Mouse (Mus musculus) midbrain, embryonic 11.5 days (tissue): ENCODE data around the gene Cfap52. TPM values are rescaled to one million over a fixed set of nuclear protein-coding genes. Genes with fewer than 3 reads are reported as not detected.

ENCODE experiments used
- ATAC-seq: fragments of 200-750 bp; cut with Nextera tagmentation; 2 replicates; pipeline ENCODE4 v1.8.0; 2017; ENCODE audit warnings: moderate TSS enrichment, moderate library complexity; ENCODE audit not compliant: low FRiP score
- DNase-seq: peaks from one replicate; pipeline ENCODE4 v3.0.0; 2015; ENCODE audit warnings: low spot score; ENCODE audit errors: missing footprints
- H3K27ac ChIP-seq: fragments of 300-500 bp; sonication (generic); 2 replicates; pipeline ENCODE4 v1.5.1; 2014; ENCODE audit warnings: low read depth, low read length
- H3K27me3 ChIP-seq: fragments of 300-500 bp; sonication (generic); 2 replicates; pipeline ENCODE4 v1.6.1; 2014; ENCODE audit warnings: mild to moderate bottlenecking, low read length, moderate library complexity, mixed read lengths; ENCODE audit not compliant: control insufficient read depth, insufficient read depth
- H3K36me3 ChIP-seq: fragments of 300-500 bp; sonication (generic); 2 replicates; pipeline ENCODE4 v1.6.1; 2014; ENCODE audit warnings: mild to moderate bottlenecking, low read length, moderate library complexity, mixed read lengths; ENCODE audit not compliant: control insufficient read depth, insufficient read depth
- H3K4me1 ChIP-seq: fragments of 300-500 bp; sonication (generic); 2 replicates; pipeline ENCODE4 v1.6.1; 2014; ENCODE audit warnings: low read length; ENCODE audit not compliant: control insufficient read depth, insufficient read depth
- H3K4me2 ChIP-seq: fragments of 300-500 bp; sonication (generic); 2 replicates; pipeline ENCODE4 v1.6.1; 2014; ENCODE audit warnings: mild to moderate bottlenecking, moderate library complexity
- H3K4me3 ChIP-seq: fragments of 300-500 bp; sonication (generic); 2 replicates; pipeline ENCODE4 v1.5.1; 2014; ENCODE audit warnings: low read depth, low read length
- H3K9ac ChIP-seq: fragments of 300-500 bp; sonication (generic); 2 replicates; pipeline ENCODE4 v1.6.1; 2014; ENCODE audit warnings: low read length
- H3K9me3 ChIP-seq: fragments of 300-500 bp; sonication (generic); 2 replicates; pipeline ENCODE4 v1.6.1; 2016; ENCODE audit warnings: low read length; ENCODE audit not compliant: control insufficient read depth
- WGBS: fragments of 180-500 bp; shearing (Covaris S2); extraction: QIAGEN DNeasy Blood & Tissue Kit; methylation state at CpG from one replicate; pipeline ENCODE4 v1.1.7; 2014; 5-methylcytosine and 5-hydroxymethylcytosine counted together
- polyA plus RNA-seq: library from polyadenylated mRNA; unstranded; fragments of >200 nt; fragmentation: Nextera tagmentation; extraction: Ambion mirVana; gene quantifications from 2 replicates; pipeline ENCODE4 v1.2.1, GENCODE M21; 2014

The Cfap52 gene
- polyA plus RNA-seq, 1 experiment from 2014 or later: 0.25 TPM

- no peaks in the 10 kb centered on the region for H3K36me3 ChIP-seq
- H3K4me2 ChIP-seq: no peak overlapping the region
- H3K4me3 ChIP-seq: no peak overlapping the region
- no peak overlapping the region for H3K27ac ChIP-seq
- no peaks in the 10 kb centered on the region for H3K27me3 ChIP-seq
- H3K4me1 ChIP-seq: no peaks in the 10 kb centered on the region
- ATAC-seq (no peak), DNase-seq (no peak)
- no peak overlapping the region for H3K9ac ChIP-seq
- WGBS: 81% methylated on average over 5 of the region's 5 CpGs
- H3K9me3 ChIP-seq: no peaks in the 10 kb centered on the region
Observed at GRCm38 (mm10) chr11:67953604-67954003, 11.8 kb downstream of the Cfap52 start.

GRCm38 (mm10) chr11:67949475-67949874, 16.0 kb downstream of the Cfap52 start:
- H3K27me3 ChIP-seq: no peaks in the 10 kb centered on the region
- no peak for ATAC-seq
- no peak overlapping the region for H3K4me2 ChIP-seq
- 90% methylated on average over 9 of the region's 9 CpGs for WGBS
- H3K9ac ChIP-seq: no peak overlapping the region
- no peaks in the 10 kb centered on the region for H3K36me3 ChIP-seq
- DNase-seq: no peak
- no peak overlapping the region for H3K4me3 ChIP-seq
- no peaks in the 10 kb centered on the region for H3K9me3 ChIP-seq
- H3K4me1 ChIP-seq: no peaks in the 10 kb centered on the region
- no peak overlapping the region for H3K27ac ChIP-seq

GRCm38 (mm10) chr11:67948229-67948628, 17.2 kb downstream of the Cfap52 start:
- Histone ChIP-seq H3K27me3 (no peaks in the 10 kb centered on the region), H3K36me3 (no peaks in the 10 kb centered on the region), H3K4me3 (no peak overlapping the region), H3K4me2 (no peak overlapping the region), H3K9me3 (no peaks in the 10 kb centered on the region), H3K27ac (no peak overlapping the region), H3K9ac (no peak overlapping the region), H3K4me1 (no peaks in the 10 kb centered on the region)
- ATAC-seq (no peak), DNase-seq (no peak)
- WGBS: 61% methylated on average over 3 of the region's 3 CpGs

- WGBS: 95% methylated on average over 3 of the region's 3 CpGs
Observed at GRCm38 (mm10) chr11:67932156-67932555, 33.3 kb downstream of the Cfap52 start.

GRCm38 (mm10) chr11:67926348-67927055, 38.9 kb downstream of the Cfap52 start:
- H3K36me3 ChIP-seq: no peaks in the 10 kb centered on the region
- DNase-seq (no peak), ATAC-seq (no peak)
- no peak overlapping the region for H3K4me3 ChIP-seq
- peaks cover 6% of the 10 kb centered on the region for H3K27me3 ChIP-seq
- H3K4me2 ChIP-seq: no peak overlapping the region
- WGBS: 18% methylated on average over 10 of the region's 15 CpGs
- H3K9ac ChIP-seq: no peak overlapping the region
- H3K4me1 ChIP-seq: peaks cover 7% of the 10 kb centered on the region
- no peaks in the 10 kb centered on the region; the same call in 1 of the 2 replicates for H3K9me3 ChIP-seq
- H3K27ac ChIP-seq: no peak overlapping the region

More at GRCm38 (mm10) chr11:67932156-67932555, 33.3 kb downstream of the Cfap52 start:
- Histone ChIP-seq H3K9ac (no peak overlapping the region), H3K27me3 (no peaks in the 10 kb centered on the region), H3K4me1 (no peaks in the 10 kb centered on the region), H3K9me3 (no peaks in the 10 kb centered on the region; the same call in 1 of the 2 replicates), H3K4me3 (no peak overlapping the region), H3K4me2 (no peak overlapping the region), H3K36me3 (no peaks in the 10 kb centered on the region), H3K27ac (no peak overlapping the region)
- DNase-seq (no peak), ATAC-seq (no peak)

- Histone ChIP-seq H3K27me3 (peaks cover 21% of the 10 kb centered on the region), H3K4me2 (no peak overlapping the region), H3K4me1 (peaks cover 7% of the 10 kb centered on the region), H3K9me3 (no peaks in the 10 kb centered on the region), H3K9ac (no peak overlapping the region), H3K36me3 (no peaks in the 10 kb centered on the region), H3K27ac (no peak overlapping the region), H3K4me3 (no peak overlapping the region)
- ATAC-seq (no peak), DNase-seq (no peak)
- 88% methylated on average over 13 of the region's 13 CpGs for WGBS
Observed at GRCm38 (mm10) chr11:67925000-67925399, 40.5 kb downstream of the Cfap52 start.

- no peak overlapping the region for H3K27ac ChIP-seq
- peaks cover 23% of the 10 kb centered on the region for H3K27me3 ChIP-seq
- DNase-seq (no peak), ATAC-seq (no peak)
- H3K9me3 ChIP-seq: no peaks in the 10 kb centered on the region
- H3K4me2 ChIP-seq: no peak overlapping the region
- H3K4me3 ChIP-seq: no peak overlapping the region
- no peaks in the 10 kb centered on the region for H3K36me3 ChIP-seq
- no peak overlapping the region for H3K9ac ChIP-seq
- H3K4me1 ChIP-seq: peaks cover 7% of the 10 kb centered on the region
- 91% methylated on average over 5 of the region's 5 CpGs for WGBS
Observed at GRCm38 (mm10) chr11:67923720-67924119, 41.7 kb downstream of the Cfap52 start.

- H3K9ac ChIP-seq: no peak overlapping the region
- ATAC-seq (peak; percentile 81; the same call in 1 of the 2 replicates), DNase-seq (peak; percentile 93)
- no peaks in the 10 kb centered on the region for H3K36me3 ChIP-seq
- peaks cover 7% of the 10 kb centered on the region for H3K4me1 ChIP-seq
- no peak overlapping the region for H3K27ac ChIP-seq
- peaks cover 23% of the 10 kb centered on the region for H3K27me3 ChIP-seq
- peak overlapping the region; percentile 78 for H3K4me3 ChIP-seq
- WGBS: under 1% methylated on average over 12 of the region's 12 CpGs
- H3K4me2 ChIP-seq: peak overlapping the region; percentile 100
- no peaks in the 10 kb centered on the region for H3K9me3 ChIP-seq
Observed at GRCm38 (mm10) chr11:67922755-67923125, 42.7 kb downstream of the Cfap52 start.

- H3K9ac ChIP-seq: peak within 1 kb of the TSS; percentile 67
- no peak within 1 kb of the TSS for H3K27ac ChIP-seq
- peak within 1 kb of the TSS; percentile 100 for H3K4me2 ChIP-seq
- no peaks in the 10 kb centered on the region for H3K9me3 ChIP-seq
- DNase-seq (peak; percentile 92), ATAC-seq (peak; percentile 77)
- peak within 1 kb of the TSS; percentile 78 for H3K4me3 ChIP-seq
- peaks cover 7% of the 10 kb centered on the region for H3K4me1 ChIP-seq
- peaks cover 23% of the 10 kb centered on the region for H3K27me3 ChIP-seq
- no peaks in the 10 kb centered on the region for H3K36me3 ChIP-seq
- under 1% methylated on average over 74 of the region's 80 CpGs for WGBS
Observed at GRCm38 (mm10) chr11:67921827-67922754, 43.4 kb downstream of the Cfap52 start, which contains the start of gene Usp43. Gene Usp43, minus strand, starts transcription at chr11:67922153.
